Mouse (Mus musculus): ENCODE data around the gene Abcg4.
"Not testable (repeated sequence)": the region's sequence is repeated elsewhere in the genome, so short reads cannot be mapped to it uniquely, and the experiment has no call there.

The Abcg4 gene

GRCm38 (mm10) chr9:44288076-44288958 lies at the start of gene Abcg4:
Gene Abcg4 (minus strand): TSS chr9:44288615.
- peak; percentile 68 for DNase-seq

GRCm38 (mm10) chr9:44337436-44338169 lies 49.2 kb upstream of the Abcg4 start:
- DNase-seq, result no peak

GRCm38 (mm10) chr9:44336964-44337363 lies 48.5 kb upstream of the Abcg4 start:
- DNase-seq, result no peak

- DNase-seq, result not testable (repeated sequence)
Observed at GRCm38 (mm10) chr9:44336513-44336912, 48.1 kb upstream of the Abcg4 start.

GRCm38 (mm10) chr9:44336093-44336406 lies 47.6 kb upstream of the Abcg4 start:
- DNase-seq, result no peak

GRCm38 (mm10) chr9:44335331-44336092 lies 47.1 kb upstream of the Abcg4 start:
- DNase-seq, result peak; percentile 53

GRCm38 (mm10) chr9:44334396-44335330 lies 46.2 kb upstream of the Abcg4 start, which contains the start of gene H2afx:
Gene H2afx (plus strand): TSS chr9:44334694.
- DNase-seq, result peak; percentile 100

GRCm38 (mm10) chr9:44332918-44333638 lies 44.7 kb upstream of the Abcg4 start:
- DNase-seq, result peak; percentile 65

- no peak for DNase-seq
Observed at GRCm38 (mm10) chr9:44330736-44331135, 42.3 kb upstream of the Abcg4 start.

GRCm38 (mm10) chr9:44327926-44328325 lies 39.5 kb upstream of the Abcg4 start:
- DNase-seq, result no peak

- DNase-seq, result no peak
Observed at GRCm38 (mm10) chr9:44327064-44327711, 38.8 kb upstream of the Abcg4 start.

- peak; percentile 86 for DNase-seq
Observed at GRCm38 (mm10) chr9:44326371-44327063, 38.1 kb upstream of the Abcg4 start.

GRCm38 (mm10) chr9:44325768-44326370 lies 37.5 kb upstream of the Abcg4 start, which contains the start of gene Dpagt1:
Gene Dpagt1 (plus strand): TSS chr9:44326019.
- no peak for DNase-seq

GRCm38 (mm10) chr9:44325032-44325767 lies 36.8 kb upstream of the Abcg4 start:
- DNase-seq, result not testable (repeated sequence)

- DNase-seq, result no peak
Observed at GRCm38 (mm10) chr9:44324147-44324546, 35.7 kb upstream of the Abcg4 start.

GRCm38 (mm10) chr9:44323656-44324055 lies 35.2 kb upstream of the Abcg4 start:
- DNase-seq, result not testable (repeated sequence)

GRCm38 (mm10) chr9:44320799-44321133 lies 32.4 kb upstream of the Abcg4 start:
- no peak for DNase-seq

- peak; percentile 94 for DNase-seq
Observed at GRCm38 (mm10) chr9:44319887-44320798, 31.7 kb upstream of the Abcg4 start, which contains the start of gene C2cd2l. Gene C2cd2l (minus strand): TSS chr9:44320285.
